Mouse (Mus musculus): ENCODE measurements around the gene Ablim2. TPM values are rescaled to one million over a fixed set of nuclear protein-coding genes. Genes with fewer than 3 reads are reported as not detected.

Gene Ablim2
- polyA plus RNA-seq, 1 experiment from 2014 or later = 9.6 TPM

- no peak overlapping the region for H3K4me2 ChIP-seq (ENCODE audit: low read length)
- WGBS = 89% methylated on average over 7 of the region's 7 CpGs
- H3K9me3 ChIP-seq (ENCODE audit: control insufficient read depth, low read length) = no peaks in the 10 kb centered on the region
- H3K4me1 ChIP-seq (ENCODE audit: control insufficient read depth, insufficient read depth, low read length) = no peaks in the 10 kb centered on the region
- H3K27me3 ChIP-seq (ENCODE audit: control insufficient read depth, insufficient read depth, low read length) = no peaks in the 10 kb centered on the region
- no peak overlapping the region for H3K4me3 ChIP-seq (replicated peaks; ENCODE audit: low read depth, low read length)
- no peaks in the 10 kb centered on the region for H3K36me3 ChIP-seq (ENCODE audit: control insufficient read depth, insufficient read depth, low read length)
- H3K9ac ChIP-seq (replicated peaks; ENCODE audit: low read length) = no peak overlapping the region
- no peak overlapping the region for H3K27ac ChIP-seq (replicated peaks; ENCODE audit: low read depth, low read length)
- no peak for ATAC-seq (ENCODE audit: low FRiP score, low TSS enrichment)
- DNase-seq = no peak
These were observed 11.3 kb downstream of the Ablim2 start for GRCm38 (mm10) chr5:35768997-35769396.

- no peak overlapping the region for H3K4me3 ChIP-seq (replicated peaks; ENCODE audit: low read depth, low read length)
- ATAC-seq (ENCODE audit: low FRiP score, low TSS enrichment) = no peak
These were observed 12.6 kb downstream of the Ablim2 start for GRCm38 (mm10) chr5:35770246-35770645.

GRCm38 (mm10) chr5:35770891-35771663 is 13.4 kb downstream of the Ablim2 start:
- Histone ChIP-seq H3K27ac (replicated peaks; ENCODE audit: low read depth, low read length) (no peak overlapping the region), H3K4me1 (ENCODE audit: control insufficient read depth, insufficient read depth, low read length) (no peaks in the 10 kb centered on the region), H3K9ac (replicated peaks; ENCODE audit: low read length) (no peak overlapping the region), H3K9me3 (ENCODE audit: control insufficient read depth, low read length) (no peaks in the 10 kb centered on the region), H3K4me3 (replicated peaks; ENCODE audit: low read depth, low read length) (no peak overlapping the region), H3K27me3 (ENCODE audit: control insufficient read depth, insufficient read depth, low read length) (no peaks in the 10 kb centered on the region), H3K4me2 (ENCODE audit: low read length) (no peak overlapping the region), H3K36me3 (ENCODE audit: control insufficient read depth, insufficient read depth, low read length) (no peaks in the 10 kb centered on the region)
- WGBS = 71% methylated on average over 14 of the region's 14 CpGs
- ATAC-seq (ENCODE audit: low FRiP score, low TSS enrichment) (no peak), DNase-seq (peak; percentile 33)

More at GRCm38 (mm10) chr5:35770246-35770645, 12.6 kb downstream of the Ablim2 start:
- H3K9ac ChIP-seq (replicated peaks; ENCODE audit: low read length) = no peak overlapping the region
- DNase-seq = no peak
- H3K4me2 ChIP-seq (ENCODE audit: low read length) = no peak overlapping the region
- H3K4me1 ChIP-seq (ENCODE audit: control insufficient read depth, insufficient read depth, low read length) = no peaks in the 10 kb centered on the region
- H3K27me3 ChIP-seq (ENCODE audit: control insufficient read depth, insufficient read depth, low read length) = no peaks in the 10 kb centered on the region
- no peaks in the 10 kb centered on the region for H3K9me3 ChIP-seq (ENCODE audit: control insufficient read depth, low read length)
- no peaks in the 10 kb centered on the region for H3K36me3 ChIP-seq (ENCODE audit: control insufficient read depth, insufficient read depth, low read length)
- 82% methylated on average over 2 of the region's 2 CpGs for WGBS
- no peak overlapping the region for H3K27ac ChIP-seq (replicated peaks; ENCODE audit: low read depth, low read length)

GRCm38 (mm10) chr5:35773274-35774136 is 15.8 kb downstream of the Ablim2 start:
- WGBS = 66% methylated on average over 13 of the region's 13 CpGs
- Histone ChIP-seq H3K27ac (replicated peaks; ENCODE audit: low read depth, low read length) (no peak overlapping the region), H3K9me3 (ENCODE audit: control insufficient read depth, low read length) (no peaks in the 10 kb centered on the region), H3K4me2 (ENCODE audit: low read length) (no peak overlapping the region), H3K9ac (replicated peaks; ENCODE audit: low read length) (0 out of 2 replicates have a peak overlapping the region, but pooled peaks have one; percentile 1), H3K4me3 (replicated peaks; ENCODE audit: low read depth, low read length) (no peak overlapping the region), H3K27me3 (ENCODE audit: control insufficient read depth, insufficient read depth, low read length) (no peaks in the 10 kb centered on the region), H3K36me3 (ENCODE audit: control insufficient read depth, insufficient read depth, low read length) (no peaks in the 10 kb centered on the region), H3K4me1 (ENCODE audit: control insufficient read depth, insufficient read depth, low read length) (no peaks in the 10 kb centered on the region)
- ATAC-seq (ENCODE audit: low FRiP score, low TSS enrichment) = no peak
- DNase-seq = peak; percentile 54

GRCm38 (mm10) chr5:35774137-35774424 is 16.4 kb downstream of the Ablim2 start:
- 57% methylated on average over 6 of the region's 6 CpGs for WGBS

GRCm38 (mm10) chr5:35781116-35781515 is 23.4 kb downstream of the Ablim2 start:
- no peaks in the 10 kb centered on the region for H3K4me1 ChIP-seq (ENCODE audit: control insufficient read depth, insufficient read depth, low read length)
- no peak overlapping the region for H3K27ac ChIP-seq (replicated peaks; ENCODE audit: low read depth, low read length)
- no peaks in the 10 kb centered on the region for H3K9me3 ChIP-seq (ENCODE audit: control insufficient read depth, low read length)
- H3K9ac ChIP-seq (replicated peaks; ENCODE audit: low read length) = no peak overlapping the region
- no peak overlapping the region for H3K4me2 ChIP-seq (ENCODE audit: low read length)
- ATAC-seq (ENCODE audit: low FRiP score, low TSS enrichment) (no peak), DNase-seq (no peak)
- H3K36me3 ChIP-seq (ENCODE audit: control insufficient read depth, insufficient read depth, low read length) = no peaks in the 10 kb centered on the region
- 71% methylated on average over 3 of the region's 3 CpGs for WGBS
- no peaks in the 10 kb centered on the region for H3K27me3 ChIP-seq (ENCODE audit: control insufficient read depth, insufficient read depth, low read length)
- H3K4me3 ChIP-seq (replicated peaks; ENCODE audit: low read depth, low read length) = no peak overlapping the region

More at GRCm38 (mm10) chr5:35774137-35774424, 16.4 kb downstream of the Ablim2 start:
- DNase-seq (no peak), ATAC-seq (ENCODE audit: low FRiP score, low TSS enrichment) (no peak)
- Histone ChIP-seq H3K27ac (replicated peaks; ENCODE audit: low read depth, low read length) (no peak overlapping the region), H3K4me3 (replicated peaks; ENCODE audit: low read depth, low read length) (no peak overlapping the region), H3K4me2 (ENCODE audit: low read length) (no peak overlapping the region), H3K27me3 (ENCODE audit: control insufficient read depth, insufficient read depth, low read length) (no peaks in the 10 kb centered on the region), H3K4me1 (ENCODE audit: control insufficient read depth, insufficient read depth, low read length) (no peaks in the 10 kb centered on the region), H3K9me3 (ENCODE audit: control insufficient read depth, low read length) (no peaks in the 10 kb centered on the region), H3K9ac (replicated peaks; ENCODE audit: low read length) (0 out of 2 replicates have a peak overlapping the region, but pooled peaks have one; percentile 1), H3K36me3 (ENCODE audit: control insufficient read depth, insufficient read depth, low read length) (no peaks in the 10 kb centered on the region)

- H3K4me3 ChIP-seq (replicated peaks; ENCODE audit: low read depth, low read length) = no peak overlapping the region
- H3K4me2 ChIP-seq (ENCODE audit: low read length) = no peak overlapping the region
- no peaks in the 10 kb centered on the region for H3K27me3 ChIP-seq (ENCODE audit: control insufficient read depth, insufficient read depth, low read length)
- DNase-seq (no peak), ATAC-seq (ENCODE audit: low FRiP score, low TSS enrichment) (no peak)
- no peak overlapping the region for H3K9ac ChIP-seq (replicated peaks; ENCODE audit: low read length)
- no peaks in the 10 kb centered on the region for H3K9me3 ChIP-seq (ENCODE audit: control insufficient read depth, low read length)
- H3K27ac ChIP-seq (replicated peaks; ENCODE audit: low read depth, low read length) = no peak overlapping the region
- 56% methylated on average over 10 of the region's 10 CpGs for WGBS
- no peaks in the 10 kb centered on the region for H3K36me3 ChIP-seq (ENCODE audit: control insufficient read depth, insufficient read depth, low read length)
- H3K4me1 ChIP-seq (ENCODE audit: control insufficient read depth, insufficient read depth, low read length) = no peaks in the 10 kb centered on the region
These were observed 25.0 kb downstream of the Ablim2 start for GRCm38 (mm10) chr5:35782648-35783180.

- H3K27me3 ChIP-seq (ENCODE audit: control insufficient read depth, insufficient read depth, low read length) = no peaks in the 10 kb centered on the region
- 76% methylated on average over 7 of the region's 7 CpGs for WGBS
- H3K9me3 ChIP-seq (ENCODE audit: control insufficient read depth, low read length) = no peaks in the 10 kb centered on the region
- H3K4me3 ChIP-seq (replicated peaks; ENCODE audit: low read depth, low read length) = no peak overlapping the region
- H3K4me2 ChIP-seq (ENCODE audit: low read length) = no peak overlapping the region
- ATAC-seq (ENCODE audit: low FRiP score, low TSS enrichment) = no peak
- H3K36me3 ChIP-seq (ENCODE audit: control insufficient read depth, insufficient read depth, low read length) = no peaks in the 10 kb centered on the region
- H3K4me1 ChIP-seq (ENCODE audit: control insufficient read depth, insufficient read depth, low read length) = no peaks in the 10 kb centered on the region
- no peak overlapping the region for H3K27ac ChIP-seq (replicated peaks; ENCODE audit: low read depth, low read length)
- DNase-seq = no peak
- no peak overlapping the region for H3K9ac ChIP-seq (replicated peaks; ENCODE audit: low read length)
These were observed 28.2 kb downstream of the Ablim2 start for GRCm38 (mm10) chr5:35785853-35786252.
